Mouse (Mus musculus) midbrain, embryonic 12.5 days (tissue): ENCODE results near the gene Ndufaf8. TPM values are rescaled to one million over a fixed set of nuclear protein-coding genes. Genes with fewer than 3 reads are reported as not detected.
A peak's percentile ranks its signal among the peaks of the same experiment; 100 is the strongest.

ENCODE experiments used
- ATAC-seq: fragments of 200-750 bp; cut with Nextera tagmentation; 2 replicates; pipeline ENCODE4 v1.8.0; 2017; ENCODE audit warnings: low read depth, moderate TSS enrichment, moderate library complexity; ENCODE audit not compliant: low FRiP score
- H3K27ac ChIP-seq: fragments of 300-500 bp; sonication (generic); replicated peaks from 2 replicates; pipeline ENCODE4 v1.5.1; 2016; ENCODE audit warnings: mild to moderate bottlenecking
- H3K27me3 ChIP-seq: fragments of 300-500 bp; sonication (generic); 2 replicates; pipeline ENCODE4 v1.6.1; 2016; ENCODE audit warnings: mild to moderate bottlenecking
- H3K36me3 ChIP-seq: fragments of 300-500 bp; sonication (generic); 2 replicates; pipeline ENCODE4 v1.6.1; 2016
- H3K4me1 ChIP-seq: fragments of 300-500 bp; sonication (generic); 2 replicates; pipeline ENCODE4 v1.6.1; 2016
- H3K4me2 ChIP-seq: fragments of 300-500 bp; sonication (generic); replicated peaks from 2 replicates; pipeline ENCODE4 v1.6.1; 2016; ENCODE audit warnings: mild to moderate bottlenecking, moderate library complexity
- H3K4me3 ChIP-seq: fragments of 300-500 bp; sonication (generic); 2 replicates; pipeline ENCODE4 v1.5.1; 2016; ENCODE audit warnings: mild to moderate bottlenecking
- H3K9ac ChIP-seq: fragments of 300-500 bp; sonication (generic); replicated peaks from 2 replicates; pipeline ENCODE4 v1.6.1; 2016; ENCODE audit warnings: mild to moderate bottlenecking, moderate library complexity
- H3K9me3 ChIP-seq: fragments of 300-500 bp; sonication (generic); 2 replicates; pipeline ENCODE4 v1.6.1; 2016; ENCODE audit warnings: mild to moderate bottlenecking
- WGBS: fragments of 180-500 bp; shearing (Covaris S2); methylation state at CpG from one replicate; pipeline ENCODE4 v1.1.7; 2016; 5-methylcytosine and 5-hydroxymethylcytosine counted together
- polyA plus RNA-seq: library from polyadenylated mRNA; unstranded; fragments of >200 nt; fragmentation: Nextera tagmentation; extraction: Ambion mirVana; gene quantifications from 2 replicates; pipeline ENCODE4 v1.2.1, GENCODE M21; 2016

Gene Ndufaf8
- polyA plus RNA-seq, 1 experiment from 2014 or later, result 56.8 TPM

- H3K4me2 ChIP-seq, result no peak overlapping the region
- no peaks in the 10 kb centered on the region for H3K9me3 ChIP-seq
- no peak overlapping the region for H3K9ac ChIP-seq
- 80% methylated on average over 23 of the region's 23 CpGs for WGBS
- H3K27me3 ChIP-seq, result no peaks in the 10 kb centered on the region
- ATAC-seq, result no peak
- H3K4me1 ChIP-seq, result peaks cover 8% of the 10 kb centered on the region
- H3K27ac ChIP-seq, result no peak overlapping the region
- H3K36me3 ChIP-seq, result peaks cover 63% of the 10 kb centered on the region
- H3K4me3 ChIP-seq, result no peak overlapping the region
Measured at GRCm38 (mm10) chr11:120092817-120093591, 5.7 kb upstream of the Ndufaf8 start.

GRCm38 (mm10) chr11:120101036-120101435 lies 2.3 kb downstream of the Ndufaf8 start:
- Histone ChIP-seq H3K4me3 (no peak overlapping the region), H3K9me3 (no peaks in the 10 kb centered on the region), H3K9ac (no peak overlapping the region; the same call in 1 of the 2 replicates), H3K27ac (peak overlapping the region; percentile 58; the same call in 1 of the 2 replicates), H3K4me1 (peaks cover 27% of the 10 kb centered on the region), H3K27me3 (no peaks in the 10 kb centered on the region), H3K4me2 (0 out of 2 replicates have a peak overlapping the region, but pooled peaks have one; percentile 7), H3K36me3 (peaks cover 34% of the 10 kb centered on the region)
- WGBS, result 4% methylated on average over 3 of the region's 3 CpGs
- ATAC-seq, result no peak

- WGBS, result 92% methylated on average over 3 of the region's 3 CpGs
- H3K4me1 ChIP-seq, result peaks cover 17% of the 10 kb centered on the region
- no peaks in the 10 kb centered on the region for H3K9me3 ChIP-seq
- ATAC-seq, result no peak
- peaks cover 41% of the 10 kb centered on the region for H3K36me3 ChIP-seq
- no peak overlapping the region for H3K9ac ChIP-seq
- H3K4me3 ChIP-seq, result no peak overlapping the region
- H3K4me2 ChIP-seq, result no peak overlapping the region
- H3K27ac ChIP-seq, result no peak overlapping the region
- no peaks in the 10 kb centered on the region for H3K27me3 ChIP-seq
Measured at GRCm38 (mm10) chr11:120103431-120103997, 4.8 kb downstream of the Ndufaf8 start.

GRCm38 (mm10) chr11:120107026-120107425 lies 8.3 kb downstream of the Ndufaf8 start:
- WGBS, result 75% methylated on average over 2 of the region's 2 CpGs
- H3K27me3 ChIP-seq, result no peaks in the 10 kb centered on the region
- no peaks in the 10 kb centered on the region for H3K9me3 ChIP-seq
- H3K36me3 ChIP-seq, result peaks cover 63% of the 10 kb centered on the region
- ATAC-seq, result no peak
- H3K4me3 ChIP-seq, result no peak overlapping the region
- no peak overlapping the region for H3K27ac ChIP-seq
- no peak overlapping the region for H3K4me2 ChIP-seq
- H3K9ac ChIP-seq, result no peak overlapping the region
- 0 out of 2 replicates have a peak, but pooled peaks cover 6% of the 10 kb centered on the region for H3K4me1 ChIP-seq

- Histone ChIP-seq H3K9me3 (no peaks in the 10 kb centered on the region), H3K4me3 (no peak overlapping the region), H3K4me2 (no peak overlapping the region), H3K36me3 (peaks cover 64% of the 10 kb centered on the region), H3K9ac (no peak overlapping the region), H3K27me3 (no peaks in the 10 kb centered on the region), H3K27ac (no peak overlapping the region), H3K4me1 (0 out of 2 replicates have a peak, but pooled peaks cover 6% of the 10 kb centered on the region)
- WGBS, result 91% methylated on average over 9 of the region's 9 CpGs
- no peak for ATAC-seq
Measured at GRCm38 (mm10) chr11:120107796-120108195, 9.1 kb downstream of the Ndufaf8 start.

- peaks cover 65% of the 10 kb centered on the region for H3K36me3 ChIP-seq
- WGBS, result 69% methylated on average over 14 of the region's 14 CpGs
Measured at GRCm38 (mm10) chr11:120109558-120110210, 11.0 kb downstream of the Ndufaf8 start.

GRCm38 (mm10) chr11:120110554-120110953 lies 11.8 kb downstream of the Ndufaf8 start:
- 66% methylated on average over 7 of the region's 7 CpGs for WGBS
- Histone ChIP-seq H3K4me2 (no peak overlapping the region), H3K27me3 (no peaks in the 10 kb centered on the region), H3K9me3 (no peaks in the 10 kb centered on the region), H3K36me3 (peaks cover 65% of the 10 kb centered on the region), H3K27ac (no peak overlapping the region), H3K4me3 (no peak overlapping the region), H3K4me1 (0 out of 2 replicates have a peak, but pooled peaks cover 6% of the 10 kb centered on the region), H3K9ac (no peak overlapping the region)
- ATAC-seq, result no peak

More at GRCm38 (mm10) chr11:120109558-120110210, 11.0 kb downstream of the Ndufaf8 start:
- Histone ChIP-seq H3K27me3 (no peaks in the 10 kb centered on the region), H3K4me2 (no peak overlapping the region), H3K4me3 (no peak overlapping the region), H3K27ac (0 out of 2 replicates have a peak overlapping the region, but pooled peaks have one; percentile 12), H3K4me1 (0 out of 2 replicates have a peak, but pooled peaks cover 6% of the 10 kb centered on the region), H3K9ac (no peak overlapping the region), H3K9me3 (no peaks in the 10 kb centered on the region)
- ATAC-seq, result no peak

GRCm38 (mm10) chr11:120111033-120111432 lies 12.3 kb downstream of the Ndufaf8 start:
- H3K27me3 ChIP-seq, result no peaks in the 10 kb centered on the region
- H3K36me3 ChIP-seq, result peaks cover 63% of the 10 kb centered on the region
- no peaks in the 10 kb centered on the region for H3K9me3 ChIP-seq
- WGBS, result 9% methylated on average over 2 of the region's 2 CpGs
- no peak overlapping the region for H3K9ac ChIP-seq
- no peak overlapping the region for H3K4me3 ChIP-seq
- 0 out of 2 replicates have a peak, but pooled peaks cover 6% of the 10 kb centered on the region for H3K4me1 ChIP-seq
- no peak overlapping the region for H3K27ac ChIP-seq
- no peak overlapping the region for H3K4me2 ChIP-seq
- no peak for ATAC-seq

- H3K4me3 ChIP-seq, result no peak overlapping the region
- H3K9ac ChIP-seq, result no peak overlapping the region
- H3K9me3 ChIP-seq, result no peaks in the 10 kb centered on the region
- H3K36me3 ChIP-seq, result peaks cover 65% of the 10 kb centered on the region
- 0 out of 2 replicates have a peak, but pooled peaks cover 6% of the 10 kb centered on the region for H3K4me1 ChIP-seq
- H3K27ac ChIP-seq, result no peak overlapping the region
- H3K4me2 ChIP-seq, result no peak overlapping the region
- no peak for ATAC-seq
- no peaks in the 10 kb centered on the region for H3K27me3 ChIP-seq
- WGBS, result 94% methylated on average over 4 of the region's 4 CpGs
Measured at GRCm38 (mm10) chr11:120112136-120112535, 13.4 kb downstream of the Ndufaf8 start.

- 94% methylated on average over 21 of the region's 21 CpGs for WGBS
- no peaks in the 10 kb centered on the region for H3K9me3 ChIP-seq
- H3K9ac ChIP-seq, result no peak overlapping the region
- no peaks in the 10 kb centered on the region for H3K27me3 ChIP-seq
- 0 out of 2 replicates have a peak, but pooled peaks cover 6% of the 10 kb centered on the region for H3K4me1 ChIP-seq
- H3K27ac ChIP-seq, result no peak overlapping the region
- ATAC-seq, result no peak
- peaks cover 56% of the 10 kb centered on the region for H3K36me3 ChIP-seq
- H3K4me3 ChIP-seq, result no peak overlapping the region
- no peak overlapping the region for H3K4me2 ChIP-seq
Measured at GRCm38 (mm10) chr11:120114488-120115215, 15.9 kb downstream of the Ndufaf8 start.

GRCm38 (mm10) chr11:120117626-120118025 lies 18.9 kb downstream of the Ndufaf8 start:
- no peak overlapping the region for H3K4me2 ChIP-seq

More at GRCm38 (mm10) chr11:120117626-120118025, 18.9 kb downstream of the Ndufaf8 start:
- 84% methylated on average over 2 of the region's 2 CpGs for WGBS
- no peak for ATAC-seq
- Histone ChIP-seq H3K9me3 (no peaks in the 10 kb centered on the region), H3K36me3 (peaks cover 56% of the 10 kb centered on the region), H3K4me1 (no peaks in the 10 kb centered on the region), H3K9ac (no peak overlapping the region), H3K4me3 (no peak overlapping the region), H3K27me3 (no peaks in the 10 kb centered on the region), H3K27ac (no peak overlapping the region)
